Mouse (Mus musculus) limb, embryonic 14.5 days (tissue): ENCODE measurements around the gene Cks2. TPM values are rescaled to one million over a fixed set of nuclear protein-coding genes. Genes with fewer than 3 reads are reported as not detected.

Source experiments
- ATAC-seq: fragments of 200-750 bp; cut with Nextera tagmentation; 2 replicates; pipeline ENCODE4 v1.8.0; 2017; ENCODE audit warnings: low read depth, moderate number of reproducible peaks, moderate TSS enrichment; ENCODE audit not compliant: low FRiP score
- DNase-seq: peaks from one replicate; pipeline ENCODE4 v3.0.0-alpha.2; 2015; ENCODE audit warnings: low spot score
- H3K27ac ChIP-seq: fragments of 300-500 bp; sonication (generic); replicated peaks from 2 replicates; pipeline ENCODE4 v1.5.1; 2014; ENCODE audit warnings: low read depth, mild to moderate bottlenecking, low read length, moderate library complexity, mixed read lengths
- H3K27me3 ChIP-seq: fragments of 300-500 bp; sonication (generic); 2 replicates; pipeline ENCODE4 v1.6.1; 2014; ENCODE audit warnings: low read length, mixed read lengths; ENCODE audit not compliant: control insufficient read depth, insufficient read depth
- H3K36me3 ChIP-seq: fragments of 300-500 bp; sonication (generic); 2 replicates; pipeline ENCODE4 v1.6.1; 2014; ENCODE audit warnings: mild to moderate bottlenecking, low read length, moderate library complexity, mixed read lengths; ENCODE audit not compliant: control insufficient read depth, insufficient read depth
- H3K4me1 ChIP-seq: fragments of 300-500 bp; sonication (generic); 2 replicates; pipeline ENCODE4 v1.6.1; 2014; ENCODE audit warnings: antibody characterized with exemption, low read length, mixed read lengths; ENCODE audit not compliant: control insufficient read depth, insufficient read depth
- H3K4me2 ChIP-seq: fragments of 300-500 bp; sonication (generic); replicated peaks from 2 replicates; pipeline ENCODE4 v1.6.1; 2014; ENCODE audit warnings: low read depth, mild to moderate bottlenecking, low read length, moderate library complexity; ENCODE audit not compliant: severe bottlenecking
- H3K4me3 ChIP-seq: fragments of 300-500 bp; sonication (generic); replicated peaks from 2 replicates; pipeline ENCODE4 v1.5.1; 2014; ENCODE audit warnings: low read length
- H3K9ac ChIP-seq: fragments of 300-500 bp; sonication (generic); 2 replicates; pipeline ENCODE4 v1.6.1; 2014; ENCODE audit warnings: mild to moderate bottlenecking, low read depth, low read length, moderate library complexity; ENCODE audit not compliant: severe bottlenecking
- H3K9me3 ChIP-seq: fragments of 300-500 bp; sonication (generic); 2 replicates; pipeline ENCODE4 v1.6.1; 2016; ENCODE audit warnings: low read length; ENCODE audit not compliant: control insufficient read depth
- POLR2A ChIP-seq: fragments of 200-500 bp; IDR thresholded peaks from 2 replicates; pipeline ENCODE4 v1.8.0; 2012; ENCODE audit warnings: inconsistent platforms, mild to moderate bottlenecking, moderate library complexity, borderline replicate concordance; ENCODE audit not compliant: insufficient read depth, insufficient read length; ENCODE audit errors: extremely low read depth
- WGBS: fragments of 180-500 bp; shearing (Covaris S2); extraction: QIAGEN DNeasy Blood & Tissue Kit; methylation state at CpG from one replicate; pipeline ENCODE4 v1.1.7; 2014; 5-methylcytosine and 5-hydroxymethylcytosine counted together
- polyA plus RNA-seq, 2 experiments: library from polyadenylated mRNA; depleted of rRNA in 1 of 2; stranded (reverse) in 1 of 2; unstranded in 1 of 2; fragments of >200 nt; fragmentation: Nextera tagmentation in 1 of 2; extraction: Ambion mirVana in 1 of 2; gene quantifications; 2 replicates each; pipeline versions ENCODE4 v1.2.1 to v1.2.3; 2012 to 2014

The Cks2 gene
- polyA plus RNA-seq, 2 experiments, result 160 to 285 TPM

GRCm38 (mm10) chr13:51603221-51603893, 41.7 kb upstream of the Cks2 start:
- peaks cover 6% of the 10 kb centered on the region; the same call in 1 of the 2 replicates for H3K4me1 ChIP-seq
- H3K4me2 ChIP-seq, result peak overlapping the region; percentile 34
- peak overlapping the region; percentile 10 for H3K4me3 ChIP-seq
- WGBS, result 18% methylated on average over 16 of the region's 16 CpGs
- H3K9ac ChIP-seq, result no peak overlapping the region
- ATAC-seq (peak; percentile 94), DNase-seq (peak; percentile 72)
- H3K27ac ChIP-seq, result peak overlapping the region; percentile 48
- no peaks in the 10 kb centered on the region for H3K9me3 ChIP-seq
- no peak for TF ChIP-seq POLR2A
- H3K36me3 ChIP-seq, result no peaks in the 10 kb centered on the region
- H3K27me3 ChIP-seq, result no peaks in the 10 kb centered on the region

GRCm38 (mm10) chr13:51603894-51604244, 41.2 kb upstream of the Cks2 start:
- H3K9me3 ChIP-seq, result no peaks in the 10 kb centered on the region
- WGBS, result 41% methylated on average over 4 of the region's 4 CpGs
- peak overlapping the region; percentile 34; the same call in 1 of the 2 replicates for H3K4me2 ChIP-seq
- H3K27ac ChIP-seq, result no peak overlapping the region; the same call in 1 of the 2 replicates
- H3K36me3 ChIP-seq, result no peaks in the 10 kb centered on the region
- TF ChIP-seq POLR2A, result no peak
- H3K27me3 ChIP-seq, result no peaks in the 10 kb centered on the region
- no peak overlapping the region for H3K4me3 ChIP-seq
- H3K4me1 ChIP-seq, result peaks cover 6% of the 10 kb centered on the region; the same call in 1 of the 2 replicates
- no peak overlapping the region for H3K9ac ChIP-seq
- ATAC-seq (no peak), DNase-seq (no peak)

- WGBS, result 88% methylated on average over 7 of the region's 7 CpGs
- no peak overlapping the region for H3K9ac ChIP-seq
- peaks cover 6% of the 10 kb centered on the region; the same call in 1 of the 2 replicates for H3K4me1 ChIP-seq
- H3K27me3 ChIP-seq, result no peaks in the 10 kb centered on the region
- H3K4me2 ChIP-seq, result no peak overlapping the region
- H3K4me3 ChIP-seq, result no peak overlapping the region
- no peaks in the 10 kb centered on the region for H3K36me3 ChIP-seq
- H3K9me3 ChIP-seq, result no peaks in the 10 kb centered on the region
- ATAC-seq (no peak), DNase-seq (no peak)
- no peak overlapping the region for H3K27ac ChIP-seq
- TF ChIP-seq POLR2A, result no peak
Observed at GRCm38 (mm10) chr13:51609231-51609630, 35.8 kb upstream of the Cks2 start.

- peak overlapping the region; percentile 34 for H3K4me2 ChIP-seq
Observed at GRCm38 (mm10) chr13:51611060-51611459, 34.0 kb upstream of the Cks2 start.

GRCm38 (mm10) chr13:51611500-51611899, 33.5 kb upstream of the Cks2 start:
- TF ChIP-seq POLR2A, result no peak
- no peaks in the 10 kb centered on the region for H3K27me3 ChIP-seq
- 26% methylated on average over 5 of the region's 5 CpGs for WGBS
- H3K4me1 ChIP-seq, result peaks cover 17% of the 10 kb centered on the region
- peak overlapping the region; percentile 34 for H3K4me2 ChIP-seq
- DNase-seq, result peak; percentile 21
- 0 out of 2 replicates have a peak overlapping the region, but pooled peaks have one; percentile 25 for H3K9ac ChIP-seq
- H3K36me3 ChIP-seq, result no peaks in the 10 kb centered on the region
- no peaks in the 10 kb centered on the region for H3K9me3 ChIP-seq
- ATAC-seq, result no peak
- no peak overlapping the region for H3K4me3 ChIP-seq
- no peak overlapping the region; the same call in 1 of the 2 replicates for H3K27ac ChIP-seq

More at GRCm38 (mm10) chr13:51611060-51611459, 34.0 kb upstream of the Cks2 start:
- ATAC-seq (no peak), DNase-seq (peak; percentile 31)
- Histone ChIP-seq H3K9me3 (no peaks in the 10 kb centered on the region), H3K4me3 (no peak overlapping the region), H3K27ac (no peak overlapping the region; the same call in 1 of the 2 replicates), H3K36me3 (no peaks in the 10 kb centered on the region), H3K4me1 (peaks cover 13% of the 10 kb centered on the region), H3K9ac (peak overlapping the region; percentile 25; the same call in 1 of the 2 replicates), H3K27me3 (no peaks in the 10 kb centered on the region)
- 18% methylated on average over 9 of the region's 9 CpGs for WGBS
- TF ChIP-seq POLR2A, result no peak
